Mouse (Mus musculus) heart, postnatal 0 days (tissue): ENCODE measurements around the gene Hdac7. TPM values are rescaled to one million over a fixed set of nuclear protein-coding genes. Genes with fewer than 3 reads are reported as not detected.

Source experiments
- ATAC-seq: fragments of 200-750 bp; cut with Nextera tagmentation; 2 replicates; pipeline ENCODE4 v1.8.0; 2017; ENCODE audit warnings: low read depth, moderate number of reproducible peaks, moderate library complexity; ENCODE audit not compliant: insufficient read depth
- DNase-seq: peaks from one replicate; pipeline ENCODE4 v3.0.0-alpha.2; 2016; ENCODE audit warnings: low spot score
- H3K27ac ChIP-seq: fragments of 300-500 bp; sonication (generic); 2 replicates; pipeline ENCODE4 v1.5.1; 2014; ENCODE audit warnings: low read depth, mild to moderate bottlenecking
- H3K27me3 ChIP-seq: fragments of 300-500 bp; sonication (generic); 2 replicates; pipeline ENCODE4 v1.6.1; 2014; ENCODE audit warnings: low read length, mixed read lengths; ENCODE audit not compliant: control insufficient read depth, insufficient read depth
- H3K36me3 ChIP-seq: fragments of 300-500 bp; sonication (generic); replicated peaks from 2 replicates; pipeline ENCODE4 v1.6.1; 2014; ENCODE audit warnings: low read length, mixed read lengths; ENCODE audit not compliant: control insufficient read depth, insufficient read depth
- H3K4me1 ChIP-seq: fragments of 300-500 bp; sonication (generic); 2 replicates; pipeline ENCODE4 v1.6.1; 2014; ENCODE audit warnings: antibody characterized with exemption; ENCODE audit not compliant: control insufficient read depth, insufficient read depth
- H3K4me2 ChIP-seq: fragments of 300-500 bp; sonication (generic); 2 replicates; pipeline ENCODE4 v1.6.1; 2014; ENCODE audit warnings: low read depth, mild to moderate bottlenecking, low read length, moderate library complexity
- H3K4me3 ChIP-seq: fragments of 300-500 bp; sonication (generic); 2 replicates; pipeline ENCODE4 v1.5.1; 2014; ENCODE audit warnings: low read depth, low read length
- H3K9ac ChIP-seq: fragments of 300-500 bp; sonication (generic); replicated peaks from 2 replicates; pipeline ENCODE4 v1.6.1; 2014; ENCODE audit warnings: low read depth, low read length, mixed read lengths
- H3K9me3 ChIP-seq: fragments of 300-500 bp; sonication (generic); replicated peaks from 2 replicates; pipeline ENCODE4 v1.6.1; 2016; ENCODE audit warnings: low read length; ENCODE audit not compliant: control insufficient read depth
- CTCF ChIP-seq: IDR thresholded peaks from 2 replicates; pipeline ENCODE4 v1.5.1; 2016; ENCODE audit warnings: antibody characterized with exemption, control low read depth, low read depth
- EP300 ChIP-seq: IDR thresholded peaks from 2 replicates; pipeline ENCODE4 v1.6.1; 2016; ENCODE audit warnings: antibody characterized with exemption, low read depth
- WGBS: fragments of 180-500 bp; shearing (Covaris S2); extraction: QIAGEN DNeasy Blood & Tissue Kit; methylation state at CpG from one replicate; pipeline ENCODE4 v1.1.7; 2014; 5-methylcytosine and 5-hydroxymethylcytosine counted together
- polyA plus RNA-seq: library from polyadenylated mRNA; unstranded; fragments of >200 nt; fragmentation: Nextera tagmentation; extraction: Ambion mirVana; gene quantifications from 2 replicates; pipeline ENCODE4 v1.2.1, GENCODE M21; 2015
- total RNA-seq: library from RNA; depleted of rRNA; stranded (reverse); fragments of >200 nt; gene quantifications from 2 replicates; pipeline ENCODE4 v1.2.3, GENCODE M21; 2014; ENCODE audit warnings: low replicate concordance

Gene Hdac7
- total and polyA plus RNA-seq, 2 experiments from 2014 or later: 15.6 to 34.4 TPM

GRCm38 (mm10) chr15:97881423-97881822 is 37.1 kb upstream of the Hdac7 start:
- Histone ChIP-seq H3K9ac (no peak overlapping the region), H3K27ac (no peak overlapping the region), H3K4me2 (no peak overlapping the region), H3K4me1 (peaks cover 7% of the 10 kb centered on the region; the same call in 1 of the 2 replicates), H3K36me3 (no peaks in the 10 kb centered on the region), H3K4me3 (no peak overlapping the region), H3K9me3 (no peaks in the 10 kb centered on the region), H3K27me3 (0 out of 2 replicates have a peak, but pooled peaks cover under 1% of the 10 kb centered on the region)
- ATAC-seq (no peak), DNase-seq (no peak)
- WGBS: 88% methylated on average over 8 of the region's 8 CpGs
- no peak for TF ChIP-seq CTCF
- TF ChIP-seq EP300: no peak

- DNase-seq: no peak
- 72% methylated on average over 9 of the region's 9 CpGs for WGBS
- Histone ChIP-seq H3K9me3 (no peaks in the 10 kb centered on the region), H3K36me3 (no peaks in the 10 kb centered on the region), H3K4me2 (no peak overlapping the region), H3K27me3 (0 out of 2 replicates have a peak, but pooled peaks cover 4% of the 10 kb centered on the region), H3K4me1 (peaks cover 7% of the 10 kb centered on the region; the same call in 1 of the 2 replicates), H3K9ac (no peak overlapping the region), H3K4me3 (no peak overlapping the region), H3K27ac (no peak overlapping the region)
- no peak for ATAC-seq
- TF ChIP-seq CTCF: no peak
- TF ChIP-seq EP300: no peak
Measured at GRCm38 (mm10) chr15:97880441-97880840, 36.1 kb upstream of the Hdac7 start.

GRCm38 (mm10) chr15:97878696-97879328 is 34.5 kb upstream of the Hdac7 start:
- no peak for TF ChIP-seq CTCF
- TF ChIP-seq EP300: no peak
- Histone ChIP-seq H3K9me3 (no peaks in the 10 kb centered on the region), H3K9ac (no peak overlapping the region), H3K4me2 (no peak overlapping the region), H3K27ac (peak overlapping the region; percentile 81), H3K4me3 (no peak overlapping the region), H3K4me1 (peaks cover 7% of the 10 kb centered on the region; the same call in 1 of the 2 replicates), H3K36me3 (no peaks in the 10 kb centered on the region), H3K27me3 (0 out of 2 replicates have a peak, but pooled peaks cover 4% of the 10 kb centered on the region)
- ATAC-seq: peak; percentile 84
- 28% methylated on average over 7 of the region's 7 CpGs for WGBS
- DNase-seq: peak; percentile 51

- Histone ChIP-seq H3K9me3 (no peaks in the 10 kb centered on the region), H3K27ac (no peak overlapping the region), H3K27me3 (0 out of 2 replicates have a peak, but pooled peaks cover 4% of the 10 kb centered on the region), H3K4me2 (no peak overlapping the region), H3K9ac (no peak overlapping the region), H3K36me3 (no peaks in the 10 kb centered on the region), H3K4me3 (no peak overlapping the region), H3K4me1 (peaks cover 7% of the 10 kb centered on the region; the same call in 1 of the 2 replicates)
- ATAC-seq (no peak), DNase-seq (no peak)
- WGBS: 80% methylated on average over 8 of the region's 8 CpGs
- TF ChIP-seq EP300: no peak
- TF ChIP-seq CTCF: no peak
Measured at GRCm38 (mm10) chr15:97875784-97876183, 31.5 kb upstream of the Hdac7 start.

GRCm38 (mm10) chr15:97873717-97874116 is 29.4 kb upstream of the Hdac7 start:
- TF ChIP-seq CTCF (no peak), EP300 (no peak)
- ATAC-seq: no peak
- no peak overlapping the region for H3K27ac ChIP-seq
- 71% methylated on average over 9 of the region's 9 CpGs for WGBS
- H3K4me2 ChIP-seq: no peak overlapping the region
- H3K4me1 ChIP-seq: peaks cover 7% of the 10 kb centered on the region; the same call in 1 of the 2 replicates
- H3K9me3 ChIP-seq: no peaks in the 10 kb centered on the region
- no peak overlapping the region for H3K9ac ChIP-seq
- H3K36me3 ChIP-seq: no peaks in the 10 kb centered on the region
- 0 out of 2 replicates have a peak, but pooled peaks cover 4% of the 10 kb centered on the region for H3K27me3 ChIP-seq
- no peak overlapping the region for H3K4me3 ChIP-seq
- no peak for DNase-seq
